Mouse (Mus musculus) midbrain, embryonic 16.5 days (tissue): ENCODE data around the gene Zfp36l1. TPM values are rescaled to one million over a fixed set of nuclear protein-coding genes. Genes with fewer than 3 reads are reported as not detected.

Experiments
- ATAC-seq: fragments of 200-750 bp; cut with Nextera tagmentation; 2 replicates; pipeline ENCODE4 v1.8.0; 2017; ENCODE audit warnings: moderate TSS enrichment
- H3K27ac ChIP-seq: fragments of 300-500 bp; sonication (generic); 2 replicates; pipeline ENCODE4 v1.5.1; 2014; ENCODE audit warnings: mild to moderate bottlenecking, low read length, mixed read lengths
- H3K27me3 ChIP-seq: fragments of 300-500 bp; sonication (generic); 2 replicates; pipeline ENCODE4 v1.6.1; 2014; ENCODE audit warnings: low read depth, low read length, mixed read lengths; ENCODE audit not compliant: control insufficient read depth, insufficient read depth
- H3K36me3 ChIP-seq: fragments of 300-500 bp; sonication (generic); 2 replicates; pipeline ENCODE4 v1.6.1; 2014; ENCODE audit warnings: mild to moderate bottlenecking, low read length, moderate library complexity, mixed read lengths; ENCODE audit not compliant: control insufficient read depth, insufficient read depth
- H3K4me1 ChIP-seq: fragments of 300-500 bp; sonication (generic); 2 replicates; pipeline ENCODE4 v1.6.1; 2014; ENCODE audit warnings: mild to moderate bottlenecking, low read length, mixed read lengths; ENCODE audit not compliant: control insufficient read depth, insufficient read depth
- H3K4me2 ChIP-seq: fragments of 300-500 bp; sonication (generic); 2 replicates; pipeline ENCODE4 v1.6.1; 2014; ENCODE audit warnings: mild to moderate bottlenecking, low read length, mixed read lengths
- H3K4me3 ChIP-seq: fragments of 300-500 bp; sonication (generic); 2 replicates; pipeline ENCODE4 v1.5.1; 2014; ENCODE audit warnings: low read depth, mild to moderate bottlenecking, low read length, moderate library complexity, mixed read lengths
- H3K9ac ChIP-seq: fragments of 300-500 bp; sonication (generic); 2 replicates; pipeline ENCODE4 v1.6.1; 2014; ENCODE audit warnings: low read depth, low read length, mixed read lengths
- H3K9me3 ChIP-seq: fragments of 300-500 bp; sonication (generic); replicated peaks from 2 replicates; pipeline ENCODE4 v1.6.1; 2014; ENCODE audit warnings: mild to moderate bottlenecking, low read length, mixed read lengths; ENCODE audit not compliant: control insufficient read depth, poor library complexity, severe bottlenecking
- WGBS: fragments of 180-500 bp; shearing (Covaris S2); extraction: QIAGEN DNeasy Blood & Tissue Kit; methylation state at CpG from one replicate; pipeline ENCODE4 v1.1.7; 2014; 5-methylcytosine and 5-hydroxymethylcytosine counted together
- polyA plus RNA-seq: library from polyadenylated mRNA; unstranded; fragments of >200 nt; fragmentation: Nextera tagmentation; extraction: Ambion mirVana; gene quantifications from 2 replicates; pipeline ENCODE4 v1.2.1, GENCODE M21; 2015

Gene Zfp36l1
- polyA plus RNA-seq, 1 experiment from 2014 or later, result 29.9 TPM

DNA sequence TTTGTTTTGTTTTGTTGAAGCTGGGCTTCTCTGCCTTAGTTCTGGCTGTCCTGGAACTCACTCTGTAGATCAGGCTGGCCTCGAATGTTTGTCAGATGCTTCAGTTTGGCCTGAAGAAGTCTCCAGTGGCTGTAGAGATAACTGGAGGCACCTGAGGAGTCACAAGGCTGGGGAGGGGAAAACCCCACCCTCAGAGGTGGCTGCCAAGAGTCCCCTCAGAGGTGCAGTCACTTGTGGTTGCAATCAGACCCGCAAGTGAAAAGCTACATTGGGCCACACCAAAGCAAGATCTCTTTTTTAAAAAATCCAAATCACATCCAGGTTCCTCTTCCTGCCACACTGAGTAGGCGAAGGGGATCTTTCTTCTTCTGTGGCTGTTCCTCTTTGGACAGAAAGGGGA lies 43.8 kb downstream of the Zfp36l1 start:
- Histone ChIP-seq H3K4me1 (peaks cover 6% of the 10 kb centered on the region; the same call in 1 of the 2 replicates), H3K27me3 (no peaks in the 10 kb centered on the region), H3K4me3 (no peak overlapping the region), H3K9me3 (no peaks in the 10 kb centered on the region), H3K4me2 (no peak overlapping the region), H3K27ac (no peak overlapping the region), H3K36me3 (no peaks in the 10 kb centered on the region), H3K9ac (no peak overlapping the region)
- no peak for ATAC-seq
- WGBS, result 92% methylated on average over 3 of the region's 3 CpGs

DNA sequence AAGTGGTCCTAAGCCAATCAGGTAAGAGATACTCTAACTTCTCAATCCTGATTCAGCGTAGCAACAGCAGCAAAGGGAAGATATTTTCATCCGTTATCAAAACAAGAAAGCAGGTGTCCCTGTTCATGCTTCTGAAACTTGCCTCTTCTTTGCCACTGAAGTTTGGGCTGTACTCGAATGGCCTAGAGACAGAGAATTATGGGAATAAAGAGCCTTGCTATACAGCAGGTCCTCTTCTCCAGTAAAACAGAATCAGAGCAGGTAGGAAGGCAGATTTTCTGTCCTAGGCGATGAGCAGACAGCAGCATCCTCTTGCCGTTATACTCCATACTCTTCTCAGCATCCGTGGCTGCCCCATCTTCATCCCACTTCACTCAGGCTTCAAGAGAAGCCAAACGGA lies 44.8 kb downstream of the Zfp36l1 start:
- Histone ChIP-seq H3K36me3 (no peaks in the 10 kb centered on the region), H3K9me3 (no peaks in the 10 kb centered on the region), H3K27ac (no peak overlapping the region), H3K27me3 (no peaks in the 10 kb centered on the region), H3K4me3 (no peak overlapping the region), H3K9ac (no peak overlapping the region), H3K4me2 (no peak overlapping the region), H3K4me1 (peaks cover 13% of the 10 kb centered on the region)
- 79% methylated on average over 7 of the region's 7 CpGs for WGBS
- no peak for ATAC-seq

DNA sequence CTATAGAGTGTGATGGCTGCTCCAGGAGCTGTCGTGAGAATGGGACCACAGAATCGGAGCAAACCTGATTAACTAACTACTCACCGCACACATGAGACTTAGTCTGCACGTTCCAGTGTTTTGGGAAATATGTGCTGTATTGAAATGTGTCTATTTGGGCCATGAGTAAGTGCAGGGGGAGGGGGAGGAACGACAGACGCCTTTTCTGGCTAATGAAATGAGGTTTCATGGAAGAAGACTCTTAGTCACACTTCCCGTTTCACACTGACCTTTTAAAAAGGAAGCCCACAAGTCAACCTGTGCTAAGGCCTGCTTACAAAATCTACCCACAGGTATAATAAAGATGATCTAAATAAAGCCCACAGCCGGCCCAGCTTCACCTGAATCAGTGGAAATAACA lies 47.8 kb downstream of the Zfp36l1 start:
- H3K4me1 ChIP-seq, result peaks cover 36% of the 10 kb centered on the region

DNA sequence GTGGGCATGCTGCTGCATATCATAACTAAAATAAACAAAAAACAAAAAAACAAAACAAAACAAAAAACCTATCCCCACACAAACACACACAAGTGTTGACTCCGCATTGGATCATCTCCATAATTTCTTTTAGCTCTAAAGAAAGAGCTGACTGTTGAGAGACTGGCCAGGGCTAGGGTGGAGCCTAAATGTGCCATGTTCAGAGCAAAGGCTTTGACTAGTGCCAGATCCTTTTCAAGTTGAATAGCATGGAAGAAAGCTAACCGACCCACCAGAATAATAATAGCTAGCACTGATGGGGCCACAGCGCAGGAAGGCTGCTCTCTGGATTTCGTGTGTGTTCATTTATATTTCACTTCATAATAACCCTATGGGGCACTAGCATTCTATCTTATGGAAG lies 48.5 kb downstream of the Zfp36l1 start:
- H3K4me3 ChIP-seq, result no peak overlapping the region
- H3K9me3 ChIP-seq, result no peaks in the 10 kb centered on the region
- H3K27me3 ChIP-seq, result no peaks in the 10 kb centered on the region
- no peak overlapping the region for H3K4me2 ChIP-seq
- WGBS, result 31% methylated on average over 4 of the region's 4 CpGs
- H3K36me3 ChIP-seq, result no peaks in the 10 kb centered on the region
- H3K27ac ChIP-seq, result peak overlapping the region; percentile 77
- H3K4me1 ChIP-seq, result peaks cover 37% of the 10 kb centered on the region
- ATAC-seq, result no peak
- H3K9ac ChIP-seq, result no peak overlapping the region

More for the DNA sequence above, 47.8 kb downstream of the Zfp36l1 start:
- 73% methylated on average over 8 of the region's 8 CpGs for WGBS
- Histone ChIP-seq H3K36me3 (no peaks in the 10 kb centered on the region), H3K4me3 (no peak overlapping the region), H3K27ac (peak overlapping the region; percentile 77), H3K9ac (no peak overlapping the region), H3K4me2 (no peak overlapping the region), H3K27me3 (no peaks in the 10 kb centered on the region), H3K9me3 (no peaks in the 10 kb centered on the region)
- no peak for ATAC-seq

DNA sequence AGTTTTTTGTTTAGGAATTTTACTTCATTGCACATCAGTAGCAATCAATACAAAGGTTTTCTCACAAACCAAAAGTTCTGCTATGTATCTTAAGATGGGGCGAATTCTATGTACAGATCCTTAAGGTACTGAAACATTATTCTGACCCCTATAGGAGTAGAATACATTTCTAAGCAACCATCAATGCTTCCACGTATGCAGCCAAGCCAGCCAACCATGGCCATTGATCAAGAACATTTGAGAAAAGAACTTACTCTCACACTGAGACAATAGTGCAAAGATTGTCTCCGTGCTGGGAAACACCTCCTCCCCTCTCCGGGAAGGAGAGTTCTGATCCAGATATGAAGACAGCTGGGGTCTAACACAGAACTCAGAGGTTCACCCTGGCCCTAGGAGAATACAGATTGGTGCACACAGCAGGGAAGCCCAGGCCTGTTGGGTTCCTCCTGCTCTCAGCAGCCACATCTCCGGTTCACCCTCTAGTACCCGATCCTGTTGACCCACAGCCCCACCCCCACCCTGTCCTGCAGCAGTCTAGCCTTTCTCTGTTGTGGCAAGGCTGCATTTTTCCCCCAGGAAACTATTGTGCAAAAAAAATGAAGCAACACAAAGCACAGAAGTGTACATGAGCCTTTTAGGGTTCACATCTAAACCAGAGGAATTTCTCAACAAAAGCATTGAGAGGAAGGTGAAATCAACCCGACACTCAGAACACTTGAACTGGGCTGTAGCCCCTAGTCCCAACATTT lies 49.2 kb downstream of the Zfp36l1 start:
- H3K36me3 ChIP-seq, result no peaks in the 10 kb centered on the region

DNA sequence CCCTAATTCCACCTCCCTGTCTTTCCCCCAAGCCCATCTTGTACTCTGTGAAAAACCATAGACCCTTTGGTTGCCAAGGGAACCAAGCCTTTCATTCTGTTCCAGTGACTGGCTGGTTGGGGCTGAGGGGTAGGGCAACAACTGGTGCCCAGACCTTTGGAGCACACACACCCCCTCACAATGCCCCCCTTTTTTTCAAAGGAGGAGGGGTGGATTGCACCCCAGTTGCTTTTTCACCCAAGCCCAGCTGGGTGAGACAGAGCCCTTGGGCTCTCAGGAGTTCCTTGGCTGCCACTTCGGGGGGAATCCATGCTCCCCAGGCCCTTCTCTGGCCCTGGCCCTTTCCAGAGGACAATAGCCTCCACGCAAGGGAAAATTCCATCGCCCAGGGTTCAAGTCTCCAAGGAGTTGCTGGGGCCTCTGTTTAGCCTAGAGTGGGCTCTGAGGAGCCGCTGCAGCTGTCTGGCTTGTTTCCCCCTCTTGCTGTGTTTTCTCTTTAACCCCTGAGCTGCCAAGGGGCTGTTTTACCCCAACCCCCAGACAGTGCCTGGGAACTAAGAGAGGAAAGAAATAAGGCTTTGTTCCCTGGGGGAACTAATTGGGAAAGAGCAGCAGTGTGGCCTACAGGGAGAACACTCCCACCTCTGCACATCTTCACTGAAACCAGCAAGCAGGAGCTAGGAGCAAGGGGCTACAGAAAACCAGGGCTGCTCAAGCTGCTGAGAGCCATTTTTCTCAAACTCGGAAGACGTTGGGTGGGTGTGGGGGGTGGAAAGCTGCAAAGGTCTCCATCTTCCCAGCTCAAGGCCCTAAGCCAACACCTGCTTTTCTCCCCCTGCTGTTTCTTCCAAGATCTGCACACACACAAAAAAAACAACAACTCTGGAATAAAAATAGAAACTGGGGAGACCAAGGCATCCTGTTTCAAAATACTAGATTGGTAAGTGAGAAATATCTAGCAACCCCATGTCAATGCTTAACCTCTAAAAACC lies 50.1 kb downstream of the Zfp36l1 start:
- peak; percentile 95 for ATAC-seq
- H3K9me3 ChIP-seq, result no peaks in the 10 kb centered on the region
- H3K27ac ChIP-seq, result peak overlapping the region; percentile 77
- H3K4me2 ChIP-seq, result peak overlapping the region; percentile 15; the same call in 1 of the 2 replicates
- no peaks in the 10 kb centered on the region for H3K27me3 ChIP-seq
- peak overlapping the region; percentile 33; the same call in 1 of the 2 replicates for H3K9ac ChIP-seq
- WGBS, result 1% methylated on average over 6 of the region's 6 CpGs
- H3K36me3 ChIP-seq, result no peaks in the 10 kb centered on the region
- no peak overlapping the region for H3K4me3 ChIP-seq
- H3K4me1 ChIP-seq, result peaks cover 37% of the 10 kb centered on the region

More for the DNA sequence above, 49.2 kb downstream of the Zfp36l1 start:
- H3K9ac ChIP-seq, result no peak overlapping the region
- H3K4me2 ChIP-seq, result no peak overlapping the region
- H3K27me3 ChIP-seq, result no peaks in the 10 kb centered on the region
- no peaks in the 10 kb centered on the region for H3K9me3 ChIP-seq
- H3K4me1 ChIP-seq, result peaks cover 37% of the 10 kb centered on the region
- WGBS, result 16% methylated on average over 7 of the region's 7 CpGs
- H3K4me3 ChIP-seq, result no peak overlapping the region
- peak overlapping the region; percentile 77 for H3K27ac ChIP-seq
- ATAC-seq, result no peak

DNA sequence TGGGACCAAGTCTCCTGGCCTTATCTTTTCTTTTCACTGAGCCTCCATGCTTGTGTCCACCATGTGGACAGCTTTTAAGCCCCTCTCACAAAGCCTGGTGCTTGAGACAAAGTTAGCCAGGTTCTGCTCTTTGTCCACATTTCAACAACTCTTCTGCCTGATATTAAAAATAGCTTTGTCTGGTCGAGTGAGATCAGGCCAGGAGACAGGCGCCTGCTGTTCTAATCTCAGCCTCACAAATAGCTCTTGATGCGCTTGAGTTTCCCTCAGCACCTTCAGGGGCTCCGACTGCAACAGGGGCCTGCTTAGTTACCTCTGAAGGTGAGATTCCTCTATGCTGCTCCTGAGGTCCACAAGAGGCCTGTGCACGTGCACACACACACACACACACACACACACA lies 51.0 kb downstream of the Zfp36l1 start:
- Histone ChIP-seq H3K4me2 (0 out of 2 replicates have a peak overlapping the region, but pooled peaks have one; percentile 15), H3K27ac (peak overlapping the region; percentile 77), H3K27me3 (no peaks in the 10 kb centered on the region), H3K9me3 (no peaks in the 10 kb centered on the region), H3K4me3 (no peak overlapping the region), H3K36me3 (no peaks in the 10 kb centered on the region), H3K4me1 (peaks cover 37% of the 10 kb centered on the region), H3K9ac (no peak overlapping the region)
- peak; percentile 49; the same call in 1 of the 2 replicates for ATAC-seq
- 6% methylated on average over 5 of the region's 5 CpGs for WGBS

DNA sequence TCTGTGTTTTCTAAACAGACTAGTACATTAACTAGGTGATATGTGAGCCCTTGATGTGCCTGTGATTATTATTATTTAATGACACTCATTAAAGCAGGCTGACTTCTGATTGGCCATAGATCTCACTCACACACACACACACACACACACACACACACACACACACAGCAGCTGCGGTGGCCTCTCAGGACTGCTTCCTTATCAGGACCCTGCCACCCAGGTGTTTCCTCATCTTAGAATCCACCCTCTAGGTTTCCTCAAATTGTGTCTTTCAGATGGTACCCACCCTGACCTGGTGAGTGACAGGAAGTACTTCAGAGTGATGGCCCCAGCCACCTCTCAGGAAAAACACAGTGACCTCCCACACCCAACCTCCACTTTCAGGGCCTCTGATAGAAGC lies 52.0 kb downstream of the Zfp36l1 start:
- H3K4me1 ChIP-seq, result peaks cover 37% of the 10 kb centered on the region
- ATAC-seq, result no peak
- H3K4me3 ChIP-seq, result no peak overlapping the region
- WGBS, result 56% methylated on average over 1 of the region's 1 CpGs
- no peaks in the 10 kb centered on the region for H3K36me3 ChIP-seq
- no peak overlapping the region for H3K27ac ChIP-seq
- H3K27me3 ChIP-seq, result no peaks in the 10 kb centered on the region
- H3K4me2 ChIP-seq, result no peak overlapping the region
- H3K9ac ChIP-seq, result no peak overlapping the region
- H3K9me3 ChIP-seq, result no peaks in the 10 kb centered on the region
